Mouse (Mus musculus) midbrain, embryonic 16.5 days (tissue): ENCODE measurements around the gene Zfp518b. TPM values are rescaled to one million over a fixed set of nuclear protein-coding genes. Genes with fewer than 3 reads are reported as not detected.

ENCODE experiments used
- ATAC-seq: fragments of 200-750 bp; cut with Nextera tagmentation; 2 replicates; pipeline ENCODE4 v1.8.0; 2017; ENCODE audit warnings: moderate TSS enrichment
- H3K27ac ChIP-seq: fragments of 300-500 bp; sonication (generic); 2 replicates; pipeline ENCODE4 v1.5.1; 2014; ENCODE audit warnings: mild to moderate bottlenecking, low read length, mixed read lengths
- H3K27me3 ChIP-seq: fragments of 300-500 bp; sonication (generic); 2 replicates; pipeline ENCODE4 v1.6.1; 2014; ENCODE audit warnings: low read depth, low read length, mixed read lengths; ENCODE audit not compliant: control insufficient read depth, insufficient read depth
- H3K36me3 ChIP-seq: fragments of 300-500 bp; sonication (generic); 2 replicates; pipeline ENCODE4 v1.6.1; 2014; ENCODE audit warnings: mild to moderate bottlenecking, low read length, moderate library complexity, mixed read lengths; ENCODE audit not compliant: control insufficient read depth, insufficient read depth
- H3K4me1 ChIP-seq: fragments of 300-500 bp; sonication (generic); 2 replicates; pipeline ENCODE4 v1.6.1; 2014; ENCODE audit warnings: mild to moderate bottlenecking, low read length, mixed read lengths; ENCODE audit not compliant: control insufficient read depth, insufficient read depth
- H3K4me2 ChIP-seq: fragments of 300-500 bp; sonication (generic); 2 replicates; pipeline ENCODE4 v1.6.1; 2014; ENCODE audit warnings: mild to moderate bottlenecking, low read length, mixed read lengths
- H3K4me3 ChIP-seq: fragments of 300-500 bp; sonication (generic); 2 replicates; pipeline ENCODE4 v1.5.1; 2014; ENCODE audit warnings: low read depth, mild to moderate bottlenecking, low read length, moderate library complexity, mixed read lengths
- H3K9ac ChIP-seq: fragments of 300-500 bp; sonication (generic); 2 replicates; pipeline ENCODE4 v1.6.1; 2014; ENCODE audit warnings: low read depth, low read length, mixed read lengths
- H3K9me3 ChIP-seq: fragments of 300-500 bp; sonication (generic); replicated peaks from 2 replicates; pipeline ENCODE4 v1.6.1; 2014; ENCODE audit warnings: mild to moderate bottlenecking, low read length, mixed read lengths; ENCODE audit not compliant: control insufficient read depth, poor library complexity, severe bottlenecking
- WGBS: fragments of 180-500 bp; shearing (Covaris S2); extraction: QIAGEN DNeasy Blood & Tissue Kit; methylation state at CpG from one replicate; pipeline ENCODE4 v1.1.7; 2014; 5-methylcytosine and 5-hydroxymethylcytosine counted together
- polyA plus RNA-seq: library from polyadenylated mRNA; unstranded; fragments of >200 nt; fragmentation: Nextera tagmentation; extraction: Ambion mirVana; gene quantifications from 2 replicates; pipeline ENCODE4 v1.2.1, GENCODE M21; 2015

The Zfp518b gene
- polyA plus RNA-seq, 1 experiment from 2014 or later, result 30.1 TPM

- no peak for ATAC-seq
- Histone ChIP-seq H3K27me3 (no peaks in the 10 kb centered on the region), H3K4me1 (no peaks in the 10 kb centered on the region), H3K9ac (no peak overlapping the region), H3K4me3 (no peak overlapping the region), H3K27ac (no peak overlapping the region), H3K9me3 (0 out of 2 replicates have a peak, but pooled peaks cover 8% of the 10 kb centered on the region), H3K4me2 (no peak overlapping the region), H3K36me3 (no peaks in the 10 kb centered on the region)
These were observed 43.1 kb downstream of the Zfp518b start for GRCm38 (mm10) chr5:38641526-38641925.

- no peak overlapping the region for H3K4me3 ChIP-seq
- H3K9ac ChIP-seq, result no peak overlapping the region
- H3K4me2 ChIP-seq, result no peak overlapping the region
- no peak for ATAC-seq
- H3K4me1 ChIP-seq, result no peaks in the 10 kb centered on the region
- H3K27me3 ChIP-seq, result no peaks in the 10 kb centered on the region
- no peaks in the 10 kb centered on the region for H3K36me3 ChIP-seq
- 74% methylated on average over 5 of the region's 5 CpGs for WGBS
- H3K27ac ChIP-seq, result no peak overlapping the region
- H3K9me3 ChIP-seq, result 0 out of 2 replicates have a peak, but pooled peaks cover 3% of the 10 kb centered on the region
These were observed 48.3 kb downstream of the Zfp518b start for GRCm38 (mm10) chr5:38636301-38636749.

- H3K36me3 ChIP-seq, result no peaks in the 10 kb centered on the region
- no peak overlapping the region for H3K4me3 ChIP-seq
- ATAC-seq, result no peak
- WGBS, result 84% methylated on average over 1 of the region's 1 CpGs
- H3K27me3 ChIP-seq, result no peaks in the 10 kb centered on the region
- H3K27ac ChIP-seq, result no peak overlapping the region
- H3K9ac ChIP-seq, result no peak overlapping the region
- 0 out of 2 replicates have a peak, but pooled peaks cover 2% of the 10 kb centered on the region for H3K9me3 ChIP-seq
- H3K4me2 ChIP-seq, result no peak overlapping the region
- no peaks in the 10 kb centered on the region for H3K4me1 ChIP-seq
These were observed 48.9 kb downstream of the Zfp518b start for GRCm38 (mm10) chr5:38635696-38636095.

- Histone ChIP-seq H3K4me1 (no peaks in the 10 kb centered on the region), H3K27me3 (no peaks in the 10 kb centered on the region), H3K4me2 (no peak overlapping the region), H3K36me3 (no peaks in the 10 kb centered on the region), H3K9me3 (no peaks in the 10 kb centered on the region), H3K9ac (no peak overlapping the region), H3K4me3 (no peak overlapping the region), H3K27ac (no peak overlapping the region)
- WGBS, result 66% methylated on average over 11 of the region's 11 CpGs
- no peak for ATAC-seq
These were observed 50.1 kb downstream of the Zfp518b start for GRCm38 (mm10) chr5:38634321-38635164.

- Histone ChIP-seq H3K27ac (no peak overlapping the region), H3K36me3 (no peaks in the 10 kb centered on the region), H3K27me3 (no peaks in the 10 kb centered on the region), H3K4me3 (no peak overlapping the region), H3K4me2 (no peak overlapping the region), H3K4me1 (no peaks in the 10 kb centered on the region), H3K9ac (no peak overlapping the region), H3K9me3 (no peaks in the 10 kb centered on the region)
- WGBS, result 68% methylated on average over 13 of the region's 13 CpGs
- ATAC-seq, result peak; percentile 67; the same call in 1 of the 2 replicates
These were observed 51.9 kb downstream of the Zfp518b start for GRCm38 (mm10) chr5:38632463-38633449.

GRCm38 (mm10) chr5:38628023-38628422 is 56.6 kb downstream of the Zfp518b start:
- Histone ChIP-seq H3K36me3 (no peaks in the 10 kb centered on the region), H3K9me3 (no peaks in the 10 kb centered on the region), H3K9ac (no peak overlapping the region), H3K4me3 (no peak overlapping the region), H3K27me3 (no peaks in the 10 kb centered on the region), H3K4me2 (no peak overlapping the region), H3K4me1 (no peaks in the 10 kb centered on the region), H3K27ac (no peak overlapping the region)
- 47% methylated on average over 2 of the region's 2 CpGs for WGBS
- ATAC-seq, result no peak

- no peaks in the 10 kb centered on the region for H3K27me3 ChIP-seq
- H3K4me2 ChIP-seq, result no peak overlapping the region
- 67% methylated on average over 3 of the region's 3 CpGs for WGBS
- no peaks in the 10 kb centered on the region for H3K9me3 ChIP-seq
- H3K27ac ChIP-seq, result no peak overlapping the region
- no peaks in the 10 kb centered on the region for H3K36me3 ChIP-seq
- ATAC-seq, result no peak
- H3K4me1 ChIP-seq, result no peaks in the 10 kb centered on the region
- H3K9ac ChIP-seq, result no peak overlapping the region
- no peak overlapping the region for H3K4me3 ChIP-seq
These were observed 57.7 kb downstream of the Zfp518b start for GRCm38 (mm10) chr5:38626883-38627282.

- H3K4me3 ChIP-seq, result no peak overlapping the region
- no peaks in the 10 kb centered on the region for H3K9me3 ChIP-seq
- H3K4me2 ChIP-seq, result no peak overlapping the region
- H3K27ac ChIP-seq, result no peak overlapping the region
- no peaks in the 10 kb centered on the region for H3K36me3 ChIP-seq
- no peaks in the 10 kb centered on the region for H3K27me3 ChIP-seq
- WGBS, result 40% methylated on average over 5 of the region's 5 CpGs
- no peak overlapping the region for H3K9ac ChIP-seq
- no peaks in the 10 kb centered on the region for H3K4me1 ChIP-seq
- ATAC-seq, result no peak
These were observed 63.8 kb downstream of the Zfp518b start for GRCm38 (mm10) chr5:38620783-38621182.
